16 mouse cellular contexts compared by ENCODE assay signal in genomic region chrX:73972774-73973173, GRCm38 (mm10).
"Had no signal": no experiment of that assay in that cellular context is flagged by ENCODE, and none has a peak within 500 bp of the region (broad histone marks: within the 10 kb centered on the region; RNA-seq: fewer than 3 reads in every experiment).

No protein-coding gene starts in this region.

- H3K27ac ChIP-seq: neural tube, embryonic 13.5 days; neural tube, embryonic 15.5 days; stomach, embryonic 15.5 days; stomach, postnatal 0 days had no signal

- H3K4me1 ChIP-seq: neural tube, embryonic 13.5 days; neural tube, embryonic 15.5 days; stomach, embryonic 15.5 days had no signal

- H3K9me3 ChIP-seq: neural tube, embryonic 13.5 days; neural tube, embryonic 15.5 days; stomach, embryonic 15.5 days had no signal

- H3K4me3 ChIP-seq: neural tube, embryonic 13.5 days; neural tube, embryonic 15.5 days; stomach, embryonic 15.5 days had no signal

- H3K9ac ChIP-seq: neural tube, embryonic 13.5 days; neural tube, embryonic 15.5 days; stomach, embryonic 15.5 days had no signal

- H3K36me3 ChIP-seq: neural tube, embryonic 13.5 days; neural tube, embryonic 15.5 days; stomach, embryonic 15.5 days had no signal

- H3K27me3 ChIP-seq: neural tube, embryonic 13.5 days; neural tube, embryonic 15.5 days; stomach, embryonic 15.5 days had no signal

- H3K4me2 ChIP-seq: neural tube, embryonic 13.5 days; neural tube, embryonic 15.5 days; stomach, embryonic 15.5 days had no signal

- DNase-seq: retina, postnatal 1 day; right cerebral cortex, adult 18-20 months; right cerebral cortex, postnatal 14 days; right cerebral cortex, postnatal 25 days; right cerebral cortex, postnatal 4 days; spleen, adult 18-20 months; thymus, adult 18-20 months; thymus, adult 2 months; thymus, postnatal 14 days; thymus, postnatal 25 days; thymus, postnatal 36 days; thymus, postnatal 4 days had no signal
